Mouse (Mus musculus): Measurements from ENCODE around the gene A3galt2.

DNA sequence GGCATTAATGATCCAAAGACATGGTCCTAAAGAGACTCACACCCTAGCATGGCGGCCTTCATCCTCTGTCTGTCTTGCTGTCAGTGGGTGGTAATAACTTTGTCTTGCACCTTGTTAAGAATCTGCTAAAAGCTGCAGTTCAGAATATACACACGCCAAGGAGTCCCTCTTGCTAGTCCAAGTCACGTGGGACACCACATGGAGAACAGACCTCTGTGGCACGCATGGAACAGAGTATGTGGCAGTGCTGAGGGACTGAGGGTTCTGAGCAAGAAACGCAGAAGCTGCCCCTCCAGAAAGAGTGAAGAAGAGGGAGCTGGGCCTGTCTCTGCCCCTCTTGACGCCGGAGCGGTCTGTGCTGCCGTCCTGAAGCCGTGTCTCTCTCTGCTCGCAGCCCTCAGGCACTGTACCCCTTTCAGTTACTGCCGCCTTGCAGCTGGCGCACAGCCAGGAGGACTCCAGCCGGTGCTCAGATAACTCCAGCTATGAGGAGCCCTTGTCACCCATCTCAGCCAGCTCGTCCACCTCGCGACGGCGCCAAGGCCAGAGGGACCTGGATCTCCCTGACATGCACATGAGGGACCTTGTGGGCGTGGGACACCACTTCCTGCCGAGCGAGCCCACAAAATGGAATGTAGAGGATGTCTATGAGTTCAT lies 7.4 kb upstream of the A3galt2 start:
- TF ChIP-seq CTCF (IDR thresholded peaks at IDR 0.05; ENCODE audit: control insufficient read depth, insufficient read depth, insufficient replicate concordance, low read depth, low read length) (no peak), POLR2A (IDR thresholded peaks at IDR 0.05; ENCODE audit: control insufficient read depth, low read depth, low read length) (no peak)
